Mouse (Mus musculus) testis, adult 2 months (tissue): Measurements from ENCODE around the gene Lyg1.

Source experiments
- CTCF ChIP-seq: fragments of 200-500 bp; IDR thresholded peaks from 2 replicates; pipeline ENCODE4 v1.5.1; 2012; ENCODE audit warnings: low read depth, mild to moderate bottlenecking, inconsistent platforms, low read length, moderate library complexity; ENCODE audit not compliant: control insufficient read depth, insufficient read depth, insufficient replicate concordance
- POLR2A ChIP-seq: fragments of 200-500 bp; IDR thresholded peaks from 2 replicates; pipeline ENCODE4 v1.6.1; 2012; ENCODE audit warnings: low read depth, mild to moderate bottlenecking, inconsistent platforms, low read length, moderate library complexity; ENCODE audit not compliant: control insufficient read depth

- TF ChIP-seq CTCF (no peak), POLR2A (no peak)
Measured at GRCm38 (mm10) chr1:37954786-37955185, 2.8 kb downstream of the Lyg1 start.
